Mouse (Mus musculus) heart, adult 2 months (tissue): ENCODE measurements around the gene Ttn. TPM values are rescaled to one million over a fixed set of nuclear protein-coding genes. Genes with fewer than 3 reads are reported as not detected.
A peak's percentile ranks its signal among the peaks of the same experiment; 100 is the strongest.

Source experiments
- DNase-seq, 2 experiments: peaks; one replicate each; pipeline ENCODE4 v3.0.0; 2021
- H3K27ac ChIP-seq: fragments of 200-600 bp; 2 replicates; pipeline ENCODE4 v1.8.1; 2022
- H3K27me3 ChIP-seq: fragments of 200-500 bp; 2 replicates; pipeline ENCODE4 v1.6.1; 2012; ENCODE audit warnings: mild to moderate bottlenecking, low read length, inconsistent platforms, mixed read lengths; ENCODE audit not compliant: control insufficient read depth, insufficient read depth
- H3K36me3 ChIP-seq: fragments of 200-500 bp; 2 replicates; pipeline ENCODE4 v1.6.1; 2012; ENCODE audit warnings: low read length, inconsistent platforms; ENCODE audit not compliant: control insufficient read depth, insufficient read depth
- H3K4me1 ChIP-seq: fragments of 200-500 bp; 2 replicates; pipeline ENCODE4 v1.6.1; 2011; ENCODE audit warnings: low read length; ENCODE audit not compliant: control insufficient read depth, insufficient read depth
- H3K4me3 ChIP-seq: fragments of 200-600 bp; 2 replicates; pipeline ENCODE4 v1.8.1; 2022
- H3K79me2 ChIP-seq: fragments of 200-500 bp; replicated peaks from 2 replicates; pipeline ENCODE4 v1.6.1; 2012; ENCODE audit warnings: mild to moderate bottlenecking, inconsistent platforms, low read length, moderate library complexity, mixed read lengths; ENCODE audit not compliant: control insufficient read depth, insufficient read depth
- H3K9ac ChIP-seq: fragments of 200-500 bp; 2 replicates; pipeline ENCODE4 v1.6.1; 2012; ENCODE audit warnings: low read depth, mild to moderate bottlenecking, control low read depth, inconsistent platforms, low read length, mixed read lengths
- CTCF ChIP-seq: fragments of 200-600 bp; IDR thresholded peaks from 2 replicates; pipeline ENCODE4 v1.8.1; 2022; ENCODE audit warnings: antibody characterized with exemption, mild to moderate bottlenecking, moderate library complexity
- EP300 ChIP-seq: fragments of 200-500 bp; IDR thresholded peaks from 2 replicates; pipeline ENCODE4 v1.6.1; 2011; ENCODE audit warnings: low read depth, low read length, control low read depth; ENCODE audit not compliant: insufficient read depth
- POLR2A ChIP-seq: fragments of 200-500 bp; IDR thresholded peaks from 2 replicates; pipeline ENCODE4 v1.6.1; 2011; ENCODE audit warnings: mild to moderate bottlenecking, low read depth, low read length, control low read depth; ENCODE audit not compliant: insufficient read depth
- WGBS: fragments of 180-500 bp; shearing (Covaris S2); methylation state at CpG from one replicate; pipeline ENCODE4 v1.1.7; 2018; 5-methylcytosine and 5-hydroxymethylcytosine counted together
- intact Hi-C: fragments of 180-260 bp; cut with DNase I; formaldehyde crosslinking; loops from one replicate; pipeline ENCODE4 v1.15.1; 2025
- polyA plus RNA-seq: library from polyadenylated mRNA; depleted of rRNA; stranded (reverse); fragments of >200 nt; gene quantifications from 2 replicates; pipeline ENCODE4 v1.2.3, GENCODE M21; 2012
- total RNA-seq, 2 experiments: library from RNA; stranded (reverse); gene quantifications; 2 replicates each; pipeline ENCODE4 v1.2.3; 2021

Gene Ttn
- total and polyA plus RNA-seq, 3 experiments = 88.4 to 3,090 (median 2,567) TPM

- H3K9ac ChIP-seq = no peak overlapping the region
These were observed 315.1 kb downstream of the Ttn start for GRCm38 (mm10) chr2:76667200-76667599.

GRCm38 (mm10) chr2:76665531-76665930, 316.8 kb downstream of the Ttn start:
- Histone ChIP-seq H3K79me2 (no peaks in the 10 kb centered on the region), H3K36me3 (no peaks in the 10 kb centered on the region; the same call in 1 of the 2 replicates), H3K4me3 (no peak overlapping the region), H3K9ac (no peak overlapping the region), H3K27me3 (no peaks in the 10 kb centered on the region), H3K4me1 (no peaks in the 10 kb centered on the region; the same call in 1 of the 2 replicates), H3K27ac (no peak overlapping the region)
- intact Hi-C loops = no loop called here
- DNase-seq = no peak
- WGBS = 96% methylated on average over 7 of the region's 7 CpGs
- no peak for TF ChIP-seq CTCF
- TF ChIP-seq POLR2A = no peak
- no peak for TF ChIP-seq EP300

More at GRCm38 (mm10) chr2:76667200-76667599, 315.1 kb downstream of the Ttn start:
- TF ChIP-seq POLR2A = no peak
- TF ChIP-seq EP300 = no peak
- TF ChIP-seq CTCF = no peak
- Histone ChIP-seq H3K27ac (no peak overlapping the region), H3K4me1 (no peaks in the 10 kb centered on the region; the same call in 1 of the 2 replicates), H3K27me3 (no peaks in the 10 kb centered on the region), H3K36me3 (peaks cover 2% of the 10 kb centered on the region; the same call in 1 of the 2 replicates), H3K79me2 (no peaks in the 10 kb centered on the region), H3K4me3 (no peak overlapping the region)
- WGBS = 39% methylated on average over 5 of the region's 5 CpGs
- DNase-seq = no peak
- intact Hi-C loops = no loop called here

GRCm38 (mm10) chr2:76659419-76659818, 322.9 kb downstream of the Ttn start:
- intact Hi-C loops = no loop called here
- Histone ChIP-seq H3K27ac (no peak overlapping the region), H3K9ac (no peak overlapping the region), H3K79me2 (no peaks in the 10 kb centered on the region), H3K36me3 (no peaks in the 10 kb centered on the region), H3K27me3 (no peaks in the 10 kb centered on the region), H3K4me1 (no peaks in the 10 kb centered on the region), H3K4me3 (no peak overlapping the region)
- TF ChIP-seq CTCF (no peak), POLR2A (no peak), EP300 (no peak)
- 65% methylated on average over 5 of the region's 8 CpGs for WGBS
- DNase-seq = no peak

- no peak overlapping the region for H3K27ac ChIP-seq
- no peak for DNase-seq
- TF ChIP-seq EP300 (no peak), POLR2A (no peak), CTCF (no peak)
- H3K4me1 ChIP-seq = no peaks in the 10 kb centered on the region
- H3K36me3 ChIP-seq = no peaks in the 10 kb centered on the region
- no peaks in the 10 kb centered on the region for H3K79me2 ChIP-seq
- H3K4me3 ChIP-seq = no peak overlapping the region
- WGBS = 78% methylated on average over 13 of the region's 13 CpGs
- no peak overlapping the region for H3K9ac ChIP-seq
- H3K27me3 ChIP-seq = no peaks in the 10 kb centered on the region
- intact Hi-C loops = no loop called here
These were observed 323.8 kb downstream of the Ttn start for GRCm38 (mm10) chr2:76658551-76658950.

GRCm38 (mm10) chr2:76655982-76656381, 326.4 kb downstream of the Ttn start:
- 6% methylated on average over 1 of the region's 1 CpGs for WGBS
- intact Hi-C loops = no loop called here
- TF ChIP-seq POLR2A (no peak), EP300 (no peak), CTCF (peak; percentile 57)
- Histone ChIP-seq H3K36me3 (no peaks in the 10 kb centered on the region), H3K79me2 (no peaks in the 10 kb centered on the region), H3K4me3 (no peak overlapping the region), H3K27me3 (no peaks in the 10 kb centered on the region), H3K4me1 (no peaks in the 10 kb centered on the region), H3K27ac (no peak overlapping the region), H3K9ac (no peak overlapping the region)
- DNase-seq = no peak

- no peak for DNase-seq
- Histone ChIP-seq H3K27me3 (no peaks in the 10 kb centered on the region), H3K9ac (no peak overlapping the region), H3K4me3 (no peak overlapping the region), H3K79me2 (no peaks in the 10 kb centered on the region), H3K4me1 (no peaks in the 10 kb centered on the region), H3K36me3 (no peaks in the 10 kb centered on the region), H3K27ac (no peak overlapping the region)
- intact Hi-C loops = no loop called here
- WGBS = 70% methylated on average over 3 of the region's 3 CpGs
- TF ChIP-seq EP300 = no peak
- TF ChIP-seq CTCF = no peak
- TF ChIP-seq POLR2A = no peak
These were observed 326.9 kb downstream of the Ttn start for GRCm38 (mm10) chr2:76655444-76655843.
